Mouse (Mus musculus) hindbrain, embryonic 14.5 days (tissue): ENCODE results near the gene Plxna4. TPM values are rescaled to one million over a fixed set of nuclear protein-coding genes. Genes with fewer than 3 reads are reported as not detected.

ENCODE experiments used
- ATAC-seq: fragments of 200-750 bp; cut with Nextera tagmentation; 2 replicates; pipeline ENCODE4 v1.8.0; 2017; ENCODE audit warnings: moderate number of reproducible peaks, mild to moderate bottlenecking, moderate TSS enrichment, moderate library complexity; ENCODE audit not compliant: low FRiP score
- DNase-seq: peaks from one replicate; pipeline ENCODE4 v3.0.0-alpha.2; 2015; ENCODE audit warnings: low spot score
- H3K27ac ChIP-seq: fragments of 300-500 bp; sonication (generic); 2 replicates; pipeline ENCODE4 v1.5.1; 2014; ENCODE audit warnings: mild to moderate bottlenecking, moderate library complexity
- H3K27me3 ChIP-seq: fragments of 300-500 bp; sonication (generic); 2 replicates; pipeline ENCODE4 v1.6.1; 2014; ENCODE audit warnings: mild to moderate bottlenecking, low read length, mixed read lengths; ENCODE audit not compliant: control insufficient read depth, insufficient read depth
- H3K36me3 ChIP-seq: fragments of 300-500 bp; sonication (generic); replicated peaks from 2 replicates; pipeline ENCODE4 v1.6.1; 2014; ENCODE audit not compliant: control insufficient read depth, insufficient read depth
- H3K4me1 ChIP-seq: fragments of 300-500 bp; sonication (generic); replicated peaks from 2 replicates; pipeline ENCODE4 v1.6.1; 2014; ENCODE audit warnings: antibody characterized with exemption, low read length, mixed read lengths; ENCODE audit not compliant: control insufficient read depth, insufficient read depth
- H3K4me2 ChIP-seq: fragments of 300-500 bp; sonication (generic); replicated peaks from 2 replicates; pipeline ENCODE4 v1.6.1; 2014; ENCODE audit warnings: mild to moderate bottlenecking, moderate library complexity
- H3K4me3 ChIP-seq: fragments of 300-500 bp; sonication (generic); replicated peaks from 2 replicates; pipeline ENCODE4 v1.5.1; 2014; ENCODE audit warnings: mild to moderate bottlenecking, low read length
- H3K9ac ChIP-seq: fragments of 300-500 bp; sonication (generic); 2 replicates; pipeline ENCODE4 v1.6.1; 2014
- H3K9me3 ChIP-seq: fragments of 300-500 bp; sonication (generic); 2 replicates; pipeline ENCODE4 v1.6.1; 2016; ENCODE audit warnings: low read length; ENCODE audit not compliant: control insufficient read depth
- WGBS: fragments of 180-500 bp; shearing (Covaris S2); extraction: QIAGEN DNeasy Blood & Tissue Kit; methylation state at CpG from one replicate; pipeline ENCODE4 v1.1.7; 2014; 5-methylcytosine and 5-hydroxymethylcytosine counted together
- polyA plus RNA-seq: library from polyadenylated mRNA; unstranded; fragments of >200 nt; fragmentation: Nextera tagmentation; extraction: Ambion mirVana; gene quantifications from 2 replicates; pipeline ENCODE4 v1.2.1, GENCODE M21; 2014

Gene Plxna4
- polyA plus RNA-seq, 1 experiment from 2014 or later: 25.7 TPM

- ATAC-seq (no peak), DNase-seq (no peak)
- Histone ChIP-seq H3K4me2 (no peak overlapping the region), H3K4me3 (no peak overlapping the region), H3K4me1 (no peaks in the 10 kb centered on the region), H3K9me3 (no peaks in the 10 kb centered on the region), H3K9ac (no peak overlapping the region), H3K27ac (no peak overlapping the region), H3K36me3 (no peaks in the 10 kb centered on the region), H3K27me3 (no peaks in the 10 kb centered on the region)
- WGBS: 73% methylated on average over 5 of the region's 5 CpGs
These were observed 115.9 kb downstream of the Plxna4 start for GRCm38 (mm10) chr6:32472062-32472461.

GRCm38 (mm10) chr6:32471639-32472038 is 116.4 kb downstream of the Plxna4 start:
- Histone ChIP-seq H3K9ac (no peak overlapping the region), H3K4me3 (no peak overlapping the region), H3K9me3 (no peaks in the 10 kb centered on the region), H3K4me1 (no peaks in the 10 kb centered on the region), H3K27me3 (no peaks in the 10 kb centered on the region), H3K36me3 (no peaks in the 10 kb centered on the region), H3K27ac (no peak overlapping the region), H3K4me2 (no peak overlapping the region)
- WGBS: 75% methylated on average over 3 of the region's 3 CpGs
- DNase-seq: no peak
- no peak for ATAC-seq

GRCm38 (mm10) chr6:32469196-32469595 is 118.8 kb downstream of the Plxna4 start:
- no peaks in the 10 kb centered on the region for H3K27me3 ChIP-seq
- H3K9ac ChIP-seq: no peak overlapping the region
- H3K9me3 ChIP-seq: no peaks in the 10 kb centered on the region
- H3K4me1 ChIP-seq: peaks cover 10% of the 10 kb centered on the region
- H3K27ac ChIP-seq: no peak overlapping the region
- H3K36me3 ChIP-seq: no peaks in the 10 kb centered on the region
- H3K4me2 ChIP-seq: no peak overlapping the region
- WGBS: 70% methylated on average over 5 of the region's 5 CpGs
- DNase-seq: no peak
- no peak overlapping the region for H3K4me3 ChIP-seq
- no peak for ATAC-seq

- 78% methylated on average over 8 of the region's 8 CpGs for WGBS
- H3K27ac ChIP-seq: no peak overlapping the region
- DNase-seq: no peak
These were observed 122.9 kb downstream of the Plxna4 start for GRCm38 (mm10) chr6:32465129-32465528.

GRCm38 (mm10) chr6:32464637-32465036 is 123.4 kb downstream of the Plxna4 start:
- ATAC-seq (no peak), DNase-seq (no peak)
- Histone ChIP-seq H3K27me3 (no peaks in the 10 kb centered on the region), H3K4me2 (no peak overlapping the region), H3K4me1 (peaks cover 14% of the 10 kb centered on the region), H3K9me3 (no peaks in the 10 kb centered on the region), H3K9ac (no peak overlapping the region), H3K4me3 (no peak overlapping the region), H3K27ac (no peak overlapping the region), H3K36me3 (no peaks in the 10 kb centered on the region)
- WGBS: 33% methylated on average over 8 of the region's 8 CpGs

More at GRCm38 (mm10) chr6:32465129-32465528, 122.9 kb downstream of the Plxna4 start:
- no peaks in the 10 kb centered on the region for H3K36me3 ChIP-seq
- peaks cover 14% of the 10 kb centered on the region for H3K4me1 ChIP-seq
- ATAC-seq: no peak
- H3K4me3 ChIP-seq: no peak overlapping the region
- no peaks in the 10 kb centered on the region for H3K27me3 ChIP-seq
- no peaks in the 10 kb centered on the region for H3K9me3 ChIP-seq
- no peak overlapping the region for H3K9ac ChIP-seq
- H3K4me2 ChIP-seq: no peak overlapping the region

GRCm38 (mm10) chr6:32464046-32464445 is 123.9 kb downstream of the Plxna4 start:
- Histone ChIP-seq H3K27me3 (no peaks in the 10 kb centered on the region), H3K27ac (no peak overlapping the region), H3K9me3 (no peaks in the 10 kb centered on the region), H3K9ac (no peak overlapping the region), H3K4me3 (no peak overlapping the region), H3K4me1 (peaks cover 14% of the 10 kb centered on the region), H3K36me3 (no peaks in the 10 kb centered on the region), H3K4me2 (no peak overlapping the region)
- DNase-seq: peak; percentile 63
- ATAC-seq: peak; percentile 64; the same call in 1 of the 2 replicates
- 32% methylated on average over 4 of the region's 4 CpGs for WGBS

- DNase-seq (no peak), ATAC-seq (no peak)
- no peak overlapping the region for H3K27ac ChIP-seq
- H3K36me3 ChIP-seq: no peaks in the 10 kb centered on the region
- no peaks in the 10 kb centered on the region for H3K9me3 ChIP-seq
- H3K27me3 ChIP-seq: no peaks in the 10 kb centered on the region
- no peak overlapping the region for H3K4me3 ChIP-seq
- H3K4me2 ChIP-seq: no peak overlapping the region
- peaks cover 14% of the 10 kb centered on the region for H3K4me1 ChIP-seq
- 76% methylated on average over 8 of the region's 8 CpGs for WGBS
- H3K9ac ChIP-seq: no peak overlapping the region
These were observed 127.6 kb downstream of the Plxna4 start for GRCm38 (mm10) chr6:32460400-32460799.

- Histone ChIP-seq H3K27me3 (no peaks in the 10 kb centered on the region), H3K27ac (no peak overlapping the region), H3K36me3 (no peaks in the 10 kb centered on the region), H3K9me3 (no peaks in the 10 kb centered on the region), H3K4me3 (no peak overlapping the region), H3K4me2 (no peak overlapping the region), H3K4me1 (no peaks in the 10 kb centered on the region), H3K9ac (no peak overlapping the region)
- DNase-seq (no peak), ATAC-seq (no peak)
- 62% methylated on average over 3 of the region's 3 CpGs for WGBS
These were observed 131.4 kb downstream of the Plxna4 start for GRCm38 (mm10) chr6:32456641-32457040.

- no peaks in the 10 kb centered on the region for H3K4me1 ChIP-seq
- DNase-seq (no peak), ATAC-seq (no peak)
- no peak overlapping the region for H3K27ac ChIP-seq
- H3K9me3 ChIP-seq: no peaks in the 10 kb centered on the region
- H3K36me3 ChIP-seq: no peaks in the 10 kb centered on the region
- no peak overlapping the region for H3K9ac ChIP-seq
- H3K4me2 ChIP-seq: no peak overlapping the region
- H3K4me3 ChIP-seq: no peak overlapping the region
- no peaks in the 10 kb centered on the region for H3K27me3 ChIP-seq
These were observed 136.1 kb downstream of the Plxna4 start for GRCm38 (mm10) chr6:32451851-32452250.

- Histone ChIP-seq H3K4me2 (no peak overlapping the region), H3K27me3 (no peaks in the 10 kb centered on the region), H3K9ac (no peak overlapping the region), H3K9me3 (no peaks in the 10 kb centered on the region), H3K27ac (no peak overlapping the region), H3K4me1 (no peaks in the 10 kb centered on the region), H3K4me3 (no peak overlapping the region), H3K36me3 (no peaks in the 10 kb centered on the region)
- WGBS: 79% methylated on average over 8 of the region's 8 CpGs
- ATAC-seq (no peak), DNase-seq (no peak)
These were observed 138.6 kb downstream of the Plxna4 start for GRCm38 (mm10) chr6:32449237-32449963.
